Mouse (Mus musculus) small intestine, adult 2 months (tissue): ENCODE measurements around the gene Pard3. TPM values are rescaled to one million over a fixed set of nuclear protein-coding genes. Genes with fewer than 3 reads are reported as not detected.

Source experiments
- H3K27ac ChIP-seq: fragments of 200-500 bp; 2 replicates; pipeline ENCODE4 v1.5.1; 2012; ENCODE audit warnings: low read depth, low read length, control low read depth, inconsistent platforms; ENCODE audit not compliant: insufficient read depth
- H3K27me3 ChIP-seq: fragments of 200-500 bp; 2 replicates; pipeline ENCODE4 v1.6.1; 2012; ENCODE audit warnings: mild to moderate bottlenecking, moderate library complexity, low read length, inconsistent platforms; ENCODE audit not compliant: control insufficient read depth, insufficient read depth
- H3K36me3 ChIP-seq: fragments of 200-500 bp; 2 replicates; pipeline ENCODE4 v1.6.1; 2012; ENCODE audit warnings: mild to moderate bottlenecking, low read length, control low read depth, inconsistent platforms; ENCODE audit not compliant: control insufficient read depth, insufficient read depth
- H3K4me1 ChIP-seq: fragments of 200-500 bp; 2 replicates; pipeline ENCODE4 v1.6.1; 2012; ENCODE audit warnings: low read length, inconsistent platforms, mixed read lengths; ENCODE audit not compliant: control insufficient read depth, insufficient read depth, insufficient read length
- H3K4me3 ChIP-seq: fragments of 200-500 bp; 2 replicates; pipeline ENCODE4 v1.5.1; 2012; ENCODE audit warnings: low read depth, mild to moderate bottlenecking, control low read depth, inconsistent platforms, low read length, moderate library complexity
- CTCF ChIP-seq: fragments of 200-500 bp; IDR thresholded peaks from 2 replicates; pipeline ENCODE4 v1.5.1; 2012; ENCODE audit warnings: low read depth, mild to moderate bottlenecking, control low read depth, inconsistent platforms, low read length, moderate library complexity, mixed read lengths; ENCODE audit not compliant: insufficient replicate concordance, insufficient read length; ENCODE audit errors: extremely low read depth
- POLR2A ChIP-seq: fragments of 200-500 bp; IDR thresholded peaks from 2 replicates; pipeline ENCODE4 v1.6.1; 2012; ENCODE audit warnings: low read depth, mild to moderate bottlenecking, control low read depth, inconsistent platforms, low read length, moderate library complexity
- WGBS: fragments of 180-500 bp; shearing (Covaris S2); methylation state at CpG from one replicate; pipeline ENCODE4 v1.1.7; 2018; 5-methylcytosine and 5-hydroxymethylcytosine counted together
- polyA plus RNA-seq: library from polyadenylated mRNA; depleted of rRNA; stranded (reverse); fragments of >200 nt; gene quantifications from 2 replicates; pipeline ENCODE4 v1.2.3, GENCODE M21; 2012

Gene Pard3
- polyA plus RNA-seq, 1 experiment = 52.9 TPM

DNA sequence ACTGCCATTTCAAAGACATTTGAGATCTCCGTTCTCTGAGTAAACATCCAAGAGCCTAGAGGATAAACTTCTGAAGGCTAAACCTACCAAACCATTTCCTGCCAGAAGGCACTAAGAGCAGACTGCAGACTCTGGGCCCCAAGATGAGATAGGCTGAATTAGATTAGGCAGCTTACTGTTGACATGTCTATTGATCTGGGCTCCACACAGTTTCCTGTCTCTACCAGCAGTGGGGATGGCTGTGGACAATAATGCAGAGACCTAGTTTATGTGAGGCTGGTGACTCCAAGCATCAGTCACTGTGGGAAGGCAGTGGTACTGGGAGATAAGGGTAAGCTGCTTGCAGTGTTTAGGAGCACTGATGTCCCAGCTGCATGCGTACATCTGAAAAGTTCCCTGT is 452.4 kb downstream of the Pard3 start:
- Histone ChIP-seq H3K27me3 (no peaks in the 10 kb centered on the region), H3K27ac (no peak overlapping the region), H3K4me3 (no peak overlapping the region), H3K4me1 (peaks cover 17% of the 10 kb centered on the region; the same call in 1 of the 2 replicates), H3K36me3 (no peaks in the 10 kb centered on the region)
- TF ChIP-seq CTCF (no peak), POLR2A (no peak)
- WGBS = 49% methylated on average over 2 of the region's 2 CpGs

DNA sequence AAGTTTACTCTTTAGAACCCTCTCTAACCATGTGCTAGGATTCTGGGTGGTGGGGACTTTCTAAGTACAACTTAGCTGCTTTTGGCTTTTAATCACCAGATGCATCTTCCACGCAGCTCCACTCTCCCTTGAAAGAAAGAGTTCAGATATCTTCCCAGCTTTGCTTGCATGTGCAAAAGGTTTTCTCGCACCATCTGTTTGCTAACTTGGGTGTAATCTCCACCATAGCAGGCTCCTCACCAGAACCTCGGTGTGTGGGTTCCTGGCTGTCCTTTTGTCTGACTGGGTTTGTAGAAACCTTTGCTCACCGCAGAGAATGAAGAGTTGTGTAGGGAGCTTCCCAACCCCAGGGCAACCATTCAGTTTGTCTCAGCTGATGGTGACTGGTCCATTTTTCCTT is 462.0 kb downstream of the Pard3 start:
- TF ChIP-seq CTCF (no peak), POLR2A (no peak)
- WGBS = 86% methylated on average over 4 of the region's 4 CpGs
- Histone ChIP-seq H3K27me3 (no peaks in the 10 kb centered on the region), H3K4me1 (peaks cover 4% of the 10 kb centered on the region; the same call in 1 of the 2 replicates), H3K27ac (no peak overlapping the region), H3K4me3 (no peak overlapping the region), H3K36me3 (no peaks in the 10 kb centered on the region)

DNA sequence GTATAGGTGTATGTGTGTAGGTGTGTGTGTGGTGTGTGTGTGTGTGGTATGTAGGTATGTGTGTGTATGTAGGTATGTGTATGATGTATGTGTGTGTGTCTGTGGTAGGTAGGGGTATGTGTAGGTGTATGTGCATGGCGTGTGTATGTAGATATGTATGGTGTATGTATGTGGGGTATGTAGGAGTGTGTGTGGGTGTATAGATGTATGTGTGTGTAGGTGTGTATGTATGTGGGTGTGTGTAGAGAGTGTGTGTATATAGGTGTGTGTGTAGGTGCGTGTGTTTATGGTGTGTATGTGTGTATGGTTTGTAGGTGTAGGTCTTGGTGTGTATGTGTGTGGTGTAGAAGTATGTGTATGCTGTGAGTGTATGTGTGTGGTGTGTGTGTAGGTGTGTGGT is 464.6 kb downstream of the Pard3 start:
- Histone ChIP-seq H3K4me3 (no peak overlapping the region), H3K27ac (no peak overlapping the region), H3K27me3 (no peaks in the 10 kb centered on the region), H3K36me3 (no peaks in the 10 kb centered on the region), H3K4me1 (peaks cover 4% of the 10 kb centered on the region; the same call in 1 of the 2 replicates)
- WGBS = 92% methylated on average over 2 of the region's 2 CpGs
- TF ChIP-seq POLR2A (no peak), CTCF (no peak)

DNA sequence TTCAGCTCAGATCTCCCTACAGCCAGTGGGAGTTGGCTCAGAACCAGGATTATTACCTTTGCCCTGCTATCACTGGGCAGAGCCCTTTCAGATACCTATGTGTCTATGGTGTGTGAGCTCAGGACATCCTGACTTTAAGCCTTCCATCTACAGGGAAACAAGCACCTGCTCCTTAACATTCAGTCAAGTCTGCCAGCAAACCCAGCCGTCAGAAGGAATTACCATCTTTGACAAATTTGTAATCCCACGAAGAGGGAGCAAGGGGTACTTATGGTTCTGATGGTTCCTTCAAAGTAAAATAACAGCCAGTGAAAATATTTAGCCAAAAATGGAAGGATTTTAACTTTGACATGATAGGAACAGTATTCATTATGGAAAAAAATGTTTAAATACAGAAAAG is 466.1 kb downstream of the Pard3 start:
- TF ChIP-seq CTCF (no peak), POLR2A (no peak)
- no peak overlapping the region for H3K4me3 ChIP-seq
- no peaks in the 10 kb centered on the region for H3K27me3 ChIP-seq
- 57% methylated on average over 2 of the region's 2 CpGs for WGBS
- no peak overlapping the region for H3K27ac ChIP-seq
- peaks cover 4% of the 10 kb centered on the region; the same call in 1 of the 2 replicates for H3K4me1 ChIP-seq
- no peaks in the 10 kb centered on the region for H3K36me3 ChIP-seq

DNA sequence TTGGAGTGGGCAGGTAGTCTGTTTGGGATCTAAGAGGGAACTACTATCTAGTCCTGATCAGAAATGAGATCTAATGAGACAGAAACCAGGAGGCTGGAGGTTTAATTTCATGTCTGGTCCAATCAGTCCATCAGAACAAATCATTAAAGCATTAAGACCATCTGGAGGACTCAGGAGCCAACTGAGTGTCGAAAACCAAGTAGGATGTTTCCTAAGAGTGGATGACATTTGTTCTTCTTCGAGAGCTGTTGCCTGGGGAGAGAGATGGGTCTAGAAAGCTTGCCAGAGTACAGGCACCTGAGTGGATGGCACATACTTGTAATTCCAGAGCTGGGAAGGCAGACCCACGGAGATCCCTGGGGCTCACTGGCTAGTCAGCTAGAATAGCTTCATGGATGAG is 468.2 kb downstream of the Pard3 start:
- 87% methylated on average over 3 of the region's 3 CpGs for WGBS
- no peak overlapping the region for H3K4me3 ChIP-seq
- H3K27me3 ChIP-seq = no peaks in the 10 kb centered on the region
- TF ChIP-seq CTCF (no peak), POLR2A (no peak)
- no peaks in the 10 kb centered on the region for H3K36me3 ChIP-seq
- H3K4me1 ChIP-seq = peaks cover 4% of the 10 kb centered on the region; the same call in 1 of the 2 replicates
- H3K27ac ChIP-seq = no peak overlapping the region

DNA sequence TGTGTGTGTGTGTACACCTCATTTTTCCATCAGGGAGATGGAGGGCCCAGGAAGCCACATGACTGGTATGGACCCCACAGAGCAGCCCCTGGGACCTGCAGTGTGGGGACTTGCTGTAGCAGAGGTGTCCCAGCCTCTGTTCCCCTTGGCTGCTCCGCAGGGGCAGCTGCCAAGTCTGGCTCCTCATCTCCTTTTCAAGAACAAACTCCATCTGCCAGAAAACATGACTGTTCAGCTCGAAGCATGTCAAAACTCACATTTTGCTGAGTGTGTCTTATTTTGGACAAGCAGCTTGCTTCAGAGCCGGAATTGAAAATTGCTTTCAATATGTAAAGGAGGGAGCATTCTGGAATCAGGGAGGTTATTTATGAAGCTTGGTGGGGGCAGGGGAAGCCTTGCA is 471.1 kb downstream of the Pard3 start:
- Histone ChIP-seq H3K4me1 (no peaks in the 10 kb centered on the region; the same call in 1 of the 2 replicates), H3K27ac (no peak overlapping the region), H3K27me3 (no peaks in the 10 kb centered on the region), H3K4me3 (no peak overlapping the region), H3K36me3 (no peaks in the 10 kb centered on the region)
- TF ChIP-seq CTCF = no peak
- no peak for TF ChIP-seq POLR2A
- 77% methylated on average over 3 of the region's 3 CpGs for WGBS

DNA sequence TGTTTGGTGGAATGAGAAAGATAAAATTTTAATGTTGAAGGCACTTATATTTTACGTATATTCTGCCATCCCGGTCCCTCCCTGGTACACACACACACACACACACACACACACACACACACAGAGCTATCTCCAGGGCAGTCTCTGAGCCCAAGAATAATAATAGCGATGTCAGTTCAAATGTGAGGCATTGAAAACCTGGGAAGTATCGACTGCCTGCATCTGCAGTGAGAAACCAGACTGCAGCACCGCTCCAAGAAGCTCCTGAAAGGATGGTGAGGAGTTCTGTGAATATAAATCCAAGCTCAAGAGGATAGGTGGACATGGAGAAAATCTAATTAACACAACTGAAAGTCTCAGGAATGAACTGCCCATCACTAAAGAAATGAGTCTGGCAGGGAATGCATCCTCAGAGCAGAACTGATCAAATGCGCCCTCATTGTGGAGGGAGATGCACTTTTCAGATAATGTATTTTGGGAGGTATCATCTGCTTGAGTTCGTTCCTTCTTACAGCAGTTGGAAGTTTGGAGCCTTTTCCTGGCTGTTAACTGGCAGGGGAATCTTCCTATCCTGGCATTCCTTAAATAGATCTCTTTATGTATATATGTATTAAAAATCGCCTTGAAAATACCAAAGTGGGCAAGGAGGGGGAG is 471.6 kb downstream of the Pard3 start:
- Histone ChIP-seq H3K27me3 (no peaks in the 10 kb centered on the region), H3K4me3 (no peak overlapping the region), H3K36me3 (no peaks in the 10 kb centered on the region), H3K4me1 (no peaks in the 10 kb centered on the region), H3K27ac (no peak overlapping the region)
- TF ChIP-seq POLR2A (no peak), CTCF (no peak)
- 92% methylated on average over 8 of the region's 8 CpGs for WGBS
